25 mouse cellular contexts compared by ENCODE assay signal in genomic region chrX:74427116-74427515, GRCm38 (mm10). TPM values are rescaled to one million over a fixed set of nuclear protein-coding genes. Genes with fewer than 3 reads are reported as not detected.
DNase-seq lines count a peak whose midpoint lies in the region; ATAC-seq and TF ChIP-seq lines count a peak whose summit lies in the region.
"Had no signal": no experiment of that assay in that cellular context is flagged by ENCODE, and none has a peak within 500 bp of the region (broad histone marks: within the 10 kb centered on the region; RNA-seq: fewer than 3 reads in every experiment).

No protein-coding gene starts in this region.

- H3K9ac ChIP-seq in liver, adult 2 months (ENCODE audit: low read depth, low read length): peak overlapping the region; percentile 57; the same call in 1 of the 2 replicates
- no peak overlapping the region; the same call in 1 of the 2 replicates for H3K9ac ChIP-seq in liver, embryonic 16.5 days (ENCODE audit: low read depth, low read length)
- H3K9ac ChIP-seq in stomach, embryonic 16.5 days (ENCODE audit: low read length): no peak overlapping the region
- H3K9ac ChIP-seq: hindbrain, embryonic 12.5 days; intestine, embryonic 15.5 days had no signal

- no peak overlapping the region; the same call in 1 of the 2 replicates for H3K4me3 ChIP-seq in liver, adult 2 months (ENCODE audit: insufficient read depth, low read depth, low read length)
- no peak overlapping the region; the same call in 1 of the 2 replicates for H3K4me3 ChIP-seq in brown adipose tissue, adult 24 weeks (ENCODE audit: insufficient read depth, low read depth, low read length)
- H3K4me3 ChIP-seq in liver, embryonic 16.5 days (ENCODE audit: low read depth, low read length): peak overlapping the region; percentile 65
- peak overlapping the region; percentile 59; the same call in 1 of the 2 replicates for H3K4me3 ChIP-seq in stomach, embryonic 16.5 days (replicated peaks; ENCODE audit: low read length)

- H3K79me2 ChIP-seq in liver, adult 2 months (ENCODE audit: control insufficient read depth, insufficient read depth, low read length): peaks cover 10% of the 10 kb centered on the region; the same call in 1 of the 2 replicates

- no peak for ATAC-seq in liver, embryonic 16.5 days (ENCODE audit: low read depth)
- ATAC-seq in stomach, embryonic 16.5 days (ENCODE audit: insufficient read depth, low FRiP score): no peak
- no peak for ATAC-seq in inflammation-experienced regulatory T-cells, adult 6 months
- ATAC-seq: activated CD4-positive, CD25-positive, alpha-beta regulatory T cell, adult 4 months; forebrain, embryonic 14.5 days; intestine, embryonic 15.5 days had no signal

- no peak for TF ChIP-seq CTCF in liver, adult 2 months (IDR thresholded peaks at IDR 0.05; ENCODE audit: low read depth, low read length)

- no peaks in the 10 kb centered on the region for H3K27me3 ChIP-seq in liver, adult 2 months (ENCODE audit: control insufficient read depth, insufficient read depth, low read length)
- no peaks in the 10 kb centered on the region for H3K27me3 ChIP-seq in liver, embryonic 16.5 days (ENCODE audit: control insufficient read depth, insufficient read depth, low read depth, low read length)
- H3K27me3 ChIP-seq in stomach, embryonic 16.5 days (ENCODE audit: control insufficient read depth, insufficient read depth, low read length): no peaks in the 10 kb centered on the region
- H3K27me3 ChIP-seq: hindbrain, embryonic 12.5 days; intestine, embryonic 15.5 days had no signal

- H3K27ac ChIP-seq in liver, adult 2 months (replicated peaks; ENCODE audit: insufficient read depth, low read depth, low read length): peak overlapping the region; percentile 78
- peak overlapping the region; percentile 99 for H3K27ac ChIP-seq in brown adipose tissue, adult 24 weeks (replicated peaks; ENCODE audit: low read depth, low read length)
- H3K27ac ChIP-seq in liver, embryonic 16.5 days (ENCODE audit: low read length): peak overlapping the region; percentile 88
- H3K27ac ChIP-seq in stomach, embryonic 16.5 days (ENCODE audit: low read length): no peak overlapping the region; the same call in 1 of the 2 replicates
- H3K27ac ChIP-seq: hindbrain, embryonic 12.5 days; intestine, embryonic 15.5 days; midbrain, embryonic 10.5 days had no signal

- no peak for TF ChIP-seq POLR2A in liver, adult 2 months (IDR thresholded peaks at IDR 0.05; ENCODE audit: extremely low read depth, insufficient read depth, low read length)

- DNase-seq in liver, adult 2 months (ENCODE audit: extremely low read depth, low read depth, low spot score): peak; percentile 57
- DNase-seq in liver: no peak
- DNase-seq in cerebellum, adult 11-12 months: no peak
- no peak for DNase-seq in adrenal gland, adult 18-20 months (ENCODE audit: low spot score in 2 of 2)
- DNase-seq: adrenal gland, postnatal 14 days; cerebellum, adult 8-10 months; gastrocnemius, postnatal 14 days; heart, postnatal 10 days; kidney, adult 9 months; kidney, postnatal 4 days; lung, adult 18-20 months; retina, postnatal 1 day; thymus, postnatal 36 days had no signal

- H3K4me1 ChIP-seq in liver, adult 2 months (ENCODE audit: control insufficient read depth, insufficient read depth, low read length): peaks cover 14% of the 10 kb centered on the region
- H3K4me1 ChIP-seq in brown adipose tissue, adult 24 weeks (ENCODE audit: control insufficient read depth, insufficient read depth, insufficient read length, low read length): no peaks in the 10 kb centered on the region
- peaks cover 22% of the 10 kb centered on the region for H3K4me1 ChIP-seq in liver, embryonic 16.5 days (ENCODE audit: control insufficient read depth, low read depth, low read length)
- 0 out of 2 replicates have a peak, but pooled peaks cover 4% of the 10 kb centered on the region for H3K4me1 ChIP-seq in stomach, embryonic 16.5 days (ENCODE audit: control insufficient read depth, insufficient read depth, low read length)
- H3K4me1 ChIP-seq: intestine, embryonic 15.5 days had no signal

- peak overlapping the region; percentile 69 for H3K4me2 ChIP-seq in liver, embryonic 16.5 days (ENCODE audit: low read depth, low read length)
- H3K4me2 ChIP-seq in stomach, embryonic 16.5 days (ENCODE audit: low read depth, low read length): peak overlapping the region; percentile 57; the same call in 1 of the 2 replicates

- 16% methylated on average over 3 of the region's 3 CpGs for WGBS in liver, adult 2 months
- 56% methylated on average over 3 of the region's 3 CpGs for WGBS in liver, embryonic 16.5 days (ENCODE audit: insufficient replicate concordance)
- 72% methylated on average over 3 of the region's 3 CpGs for WGBS in stomach, embryonic 16.5 days

- H3K9me3 ChIP-seq in liver, embryonic 16.5 days (replicated peaks; ENCODE audit: control insufficient read depth, low read length): no peaks in the 10 kb centered on the region
- no peaks in the 10 kb centered on the region for H3K9me3 ChIP-seq in stomach, embryonic 16.5 days (replicated peaks; ENCODE audit: control insufficient read depth, low read length)
- H3K9me3 ChIP-seq: hindbrain, embryonic 12.5 days; intestine, embryonic 15.5 days; midbrain, embryonic 10.5 days had no signal

- peaks cover 16% of the 10 kb centered on the region for H3K36me3 ChIP-seq in liver, adult 2 months (ENCODE audit: control insufficient read depth, insufficient read depth, low read length)
- H3K36me3 ChIP-seq in liver, embryonic 16.5 days (ENCODE audit: control insufficient read depth, insufficient read depth): no peaks in the 10 kb centered on the region; the same call in 1 of the 2 replicates
- H3K36me3 ChIP-seq in stomach, embryonic 16.5 days (ENCODE audit: control insufficient read depth, insufficient read depth, low read length): no peaks in the 10 kb centered on the region
- H3K36me3 ChIP-seq: hindbrain, embryonic 12.5 days; intestine, embryonic 15.5 days; midbrain, embryonic 10.5 days had no signal

RNA-seq across cellular contexts. Expression of gene G6pdx, which starts 1.9 kb away (rescaled TPM):
- 3.2 and 4.0 TPM in 2 replicates for total RNA-seq in liver, adult 2 months (2014; rRNA removed)
- polyA plus RNA-seq in liver, adult 2 months (2012; rRNA removed): 2.0 and 3.8 TPM in 2 replicates
- polyA plus RNA-seq in brown adipose tissue, adult 24 weeks (2012; ENCODE audit: insufficient read depth, insufficient read length, missing spikeins): 221 and 233 TPM in 2 replicates
- 42.3 and 42.7 TPM in 2 replicates for polyA plus RNA-seq in liver, embryonic 16.5 days (2015; fragmentation: Nextera tagmentation; extraction: Ambion mirVana)
- 84.5 and 109 TPM in 2 replicates for polyA plus RNA-seq in stomach, embryonic 16.5 days (2015; fragmentation: Nextera tagmentation; extraction: Ambion mirVana)
- total RNA-seq in adrenal gland, adult 18-20 months (2021): 100 to 1,000 TPM; 195 to 261 TPM
- 10 to 100 TPM; 25.4 to 32.9 (median 31.4) TPM for polyA plus RNA-seq in inflammation-experienced regulatory T-cells, adult 6 months (2017; shearing (Covaris generic))

RNA-seq across cellular contexts. Expression of gene Ikbkg, which starts 34.0 kb away (rescaled TPM):
- total RNA-seq in liver, adult 2 months (2014; rRNA removed): 50.5 and 68.5 TPM in 2 replicates
- polyA plus RNA-seq in liver, adult 2 months (2012; rRNA removed): 24.3 and 32.8 TPM in 2 replicates
- polyA plus RNA-seq in brown adipose tissue, adult 24 weeks (2012; ENCODE audit: insufficient read depth, insufficient read length, missing spikeins): 17.2 and 19.9 TPM in 2 replicates
- 29.4 and 29.7 TPM in 2 replicates for polyA plus RNA-seq in liver, embryonic 16.5 days (2015; fragmentation: Nextera tagmentation; extraction: Ambion mirVana)
- 22.8 and 24.4 TPM in 2 replicates for polyA plus RNA-seq in stomach, embryonic 16.5 days (2015; fragmentation: Nextera tagmentation; extraction: Ambion mirVana)
- 10 to 100 TPM; 56.8 to 63.6 TPM for total RNA-seq in adrenal gland, adult 18-20 months (2021)
- polyA plus RNA-seq in inflammation-experienced regulatory T-cells, adult 6 months (2017; shearing (Covaris generic)): 10 to 100 TPM; 34.9 to 43.6 (median 39.3) TPM

RNA-seq across cellular contexts. Expression of gene Fam3a, which starts 34.0 kb away (rescaled TPM):
- 5.8 and 8.1 TPM in 2 replicates for total RNA-seq in liver, adult 2 months (2014; rRNA removed)
- polyA plus RNA-seq in liver, adult 2 months (2012; rRNA removed): 22.7 and 24.1 TPM in 2 replicates
- 17.3 and 20.5 TPM in 2 replicates for polyA plus RNA-seq in brown adipose tissue, adult 24 weeks (2012; ENCODE audit: insufficient read depth, insufficient read length, missing spikeins)
- 13.1 and 14.2 TPM in 2 replicates for polyA plus RNA-seq in liver, embryonic 16.5 days (2015; fragmentation: Nextera tagmentation; extraction: Ambion mirVana)
- polyA plus RNA-seq in stomach, embryonic 16.5 days (2015; fragmentation: Nextera tagmentation; extraction: Ambion mirVana): 36.2 and 40.4 TPM in 2 replicates
- 10 to 100 TPM; 26.7 to 27.1 TPM for total RNA-seq in adrenal gland, adult 18-20 months (2021)
- 10 to 100 TPM; 15.0 to 30.8 (median 30.5) TPM for polyA plus RNA-seq in inflammation-experienced regulatory T-cells, adult 6 months (2017; shearing (Covaris generic))

RNA-seq across cellular contexts. Expression of gene Slc10a3, which starts 54.0 kb away (rescaled TPM):
- total RNA-seq in liver, adult 2 months (2014; rRNA removed): 2.8 and 3.2 TPM in 2 replicates
- polyA plus RNA-seq in liver, adult 2 months (2012; rRNA removed): 6.3 and 8.4 TPM in 2 replicates
- 6.3 and 7.3 TPM in 2 replicates for polyA plus RNA-seq in brown adipose tissue, adult 24 weeks (2012; ENCODE audit: insufficient read depth, insufficient read length, missing spikeins)
- 6.1 TPM in 2 replicates for polyA plus RNA-seq in liver, embryonic 16.5 days (2015; fragmentation: Nextera tagmentation; extraction: Ambion mirVana)
- 18.6 and 21.4 TPM in 2 replicates for polyA plus RNA-seq in stomach, embryonic 16.5 days (2015; fragmentation: Nextera tagmentation; extraction: Ambion mirVana)
- total RNA-seq in adrenal gland, adult 18-20 months (2021): 10 to 100 TPM; 19.0 to 20.5 TPM
- 10 to 100 TPM; 18.1 to 31.3 (median 27.1) TPM for polyA plus RNA-seq in inflammation-experienced regulatory T-cells, adult 6 months (2017; shearing (Covaris generic))

RNA-seq across cellular contexts. Expression of gene Gm6880, which starts 54.1 kb away (rescaled TPM):
- not detected in 2 replicates for total RNA-seq in liver, adult 2 months (2014; rRNA removed)
- polyA plus RNA-seq in liver, adult 2 months (2012; rRNA removed): not detected in 2 replicates
- not detected in 2 replicates for polyA plus RNA-seq in brown adipose tissue, adult 24 weeks (2012; ENCODE audit: insufficient read depth, insufficient read length, missing spikeins)
- polyA plus RNA-seq in liver, embryonic 16.5 days (2015; fragmentation: Nextera tagmentation; extraction: Ambion mirVana): not detected in 2 replicates
- not detected in 2 replicates for polyA plus RNA-seq in stomach, embryonic 16.5 days (2015; fragmentation: Nextera tagmentation; extraction: Ambion mirVana)
- not detected for total RNA-seq in adrenal gland, adult 18-20 months (2021)
- not detected for polyA plus RNA-seq in inflammation-experienced regulatory T-cells, adult 6 months (2017; shearing (Covaris generic))
- total RNA-seq: adrenal gland, postnatal 14 days; gastrocnemius, postnatal 14 days; heart, postnatal 10 days; layer of hippocampus, postnatal 10 days; left cerebral cortex, postnatal 36 days had no signal
- polyA plus RNA-seq: activated CD4-positive, CD25-positive, alpha-beta regulatory T cell, adult 4 months; forebrain, embryonic 14.5 days; hindbrain, embryonic 12.5 days; intestine, embryonic 15.5 days; midbrain, embryonic 10.5 days; neural tube, embryonic 11.5 days had no signal

Comparison
In these comparisons a context has a peak if more than half of its experiments do, and no peak if none do; other contexts are left out.
1. H3K4me3 ChIP-seq: peak in liver, embryonic 16.5 days (single experiment) and stomach, embryonic 16.5 days (single experiment); none in liver, adult 2 months (single experiment) and brown adipose tissue, adult 24 weeks (single experiment).